Mouse (Mus musculus) embryonic fibroblast, embryonic 13.5 days (primary cell): Measurements from ENCODE around the gene Rexo5. TPM values are rescaled to one million over a fixed set of nuclear protein-coding genes. Genes with fewer than 3 reads are reported as not detected.

ENCODE experiments used
- H3K27ac ChIP-seq: 2 replicates; pipeline ENCODE4 v1.5.1; 2012; ENCODE audit warnings: low read length, control low read depth, inconsistent platforms; ENCODE audit not compliant: insufficient read depth
- H3K4me1 ChIP-seq: 2 replicates; pipeline ENCODE4 v1.6.1; 2011; ENCODE audit warnings: low read length; ENCODE audit not compliant: control insufficient read depth, insufficient read depth
- H3K4me3 ChIP-seq: 2 replicates; pipeline ENCODE4 v1.5.1; 2011; ENCODE audit warnings: mild to moderate bottlenecking, control low read depth, low read length; ENCODE audit not compliant: insufficient read depth
- CTCF ChIP-seq: IDR thresholded peaks from 2 replicates; pipeline ENCODE4 v1.5.1; 2011; ENCODE audit warnings: mild to moderate bottlenecking, control low read depth, low read length, moderate library complexity, borderline replicate concordance; ENCODE audit not compliant: insufficient read depth
- POLR2A ChIP-seq: IDR thresholded peaks from 2 replicates; pipeline ENCODE4 v1.6.1; 2011; ENCODE audit warnings: low read depth, mild to moderate bottlenecking, control low read depth, low read length, moderate library complexity
- polyA plus RNA-seq: library from polyadenylated mRNA; stranded (reverse); fragments of >200 nt; gene quantifications from 2 replicates; pipeline ENCODE4 v1.2.4, GENCODE M21; 2011; ENCODE audit warnings: low read depth; ENCODE audit not compliant: missing spikeins, insufficient read length

Rexo5 gene
- polyA plus RNA-seq, 1 experiment: 16.4 TPM

DNA sequence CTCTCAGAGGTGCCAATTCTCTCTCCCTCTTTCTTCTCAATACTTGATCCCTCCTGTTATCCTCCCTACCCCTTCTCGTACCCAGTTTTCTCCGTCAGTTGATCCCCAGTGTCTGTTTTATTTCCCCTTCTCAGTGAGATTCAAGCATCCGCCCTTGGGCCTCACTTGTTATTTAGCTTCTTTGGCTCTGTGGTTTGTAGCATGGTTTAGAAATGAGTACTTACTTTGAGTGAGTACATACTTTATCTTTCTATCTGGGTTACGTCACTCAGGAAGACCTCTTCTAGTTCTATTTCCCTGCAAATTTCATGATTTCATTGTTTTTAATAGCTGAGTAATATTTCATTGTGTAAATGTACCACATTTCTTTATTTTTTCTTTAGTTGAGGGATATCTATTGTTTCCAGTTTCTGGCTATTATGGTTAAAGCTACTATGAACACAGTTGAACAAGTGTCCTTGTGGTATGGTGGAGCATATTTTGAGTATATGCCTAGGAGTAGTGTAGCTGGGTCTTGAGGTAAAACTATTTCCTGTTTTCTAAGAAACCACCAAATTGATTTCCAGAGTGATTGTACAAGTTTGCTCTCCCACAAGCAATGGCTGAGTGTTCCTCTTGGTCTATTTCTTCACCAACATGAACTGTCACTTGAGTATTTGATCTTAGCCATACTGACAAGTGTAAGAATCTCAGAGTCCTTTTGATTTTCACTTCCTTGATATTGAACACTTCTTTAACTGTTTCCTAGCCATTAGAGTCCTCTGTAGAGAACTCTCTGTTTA is 42.4 kb downstream of the Rexo5 start:
- no peak for TF ChIP-seq CTCF
- TF ChIP-seq POLR2A: no peak
- no peak overlapping the region for H3K4me3 ChIP-seq
- no peaks in the 10 kb centered on the region for H3K4me1 ChIP-seq
- no peak overlapping the region for H3K27ac ChIP-seq

DNA sequence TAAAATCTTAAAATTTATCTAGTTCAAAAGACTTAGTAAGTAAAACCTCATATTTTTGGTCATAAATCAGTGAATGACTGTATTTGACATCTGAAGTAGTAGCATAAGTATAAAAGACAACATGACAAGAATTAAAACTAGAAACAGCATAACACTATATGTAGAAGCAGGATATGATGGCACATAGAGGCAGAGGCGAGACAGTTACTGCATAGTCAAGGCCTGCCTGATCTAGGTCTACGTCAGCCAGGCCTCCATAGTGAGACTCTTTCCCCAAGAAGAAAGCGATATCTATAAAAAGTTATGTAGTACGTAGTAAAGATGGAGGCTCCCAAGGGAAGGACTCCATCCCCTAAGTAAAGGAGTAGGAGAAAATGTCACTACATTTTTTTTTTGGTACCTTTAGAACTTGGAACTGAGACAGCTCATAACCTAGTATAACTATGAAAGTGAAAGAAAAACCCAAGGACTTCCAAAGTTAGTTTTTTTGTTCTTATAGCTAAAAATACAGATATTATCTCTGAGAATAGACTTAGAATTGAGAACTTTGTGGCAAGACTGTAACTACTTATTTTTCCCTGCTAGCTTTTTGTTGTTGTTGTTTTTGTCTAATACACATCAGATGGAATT is 48.1 kb downstream of the Rexo5 start:
- TF ChIP-seq POLR2A (no peak), CTCF (no peak)
- no peaks in the 10 kb centered on the region for H3K4me1 ChIP-seq
- H3K27ac ChIP-seq: no peak overlapping the region
- H3K4me3 ChIP-seq: no peak overlapping the region

DNA sequence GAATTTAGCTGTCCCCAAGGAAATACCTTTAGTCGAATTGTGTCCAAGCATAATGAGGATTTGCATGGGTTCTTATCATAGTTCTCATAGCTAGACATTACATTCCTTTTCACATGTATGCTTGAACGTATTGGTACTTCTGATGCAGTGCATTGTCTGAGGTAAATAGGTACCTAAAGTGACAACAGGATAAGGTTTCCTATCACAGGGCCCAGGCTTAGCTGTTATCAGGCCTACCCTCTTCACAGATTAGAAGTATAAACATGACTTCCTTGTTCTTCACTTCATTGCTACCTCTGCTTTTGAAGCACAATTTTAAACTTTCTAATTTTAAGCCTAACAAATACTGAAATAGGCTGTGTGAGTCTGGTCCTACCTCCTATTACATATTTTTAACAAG is 51.7 kb downstream of the Rexo5 start:
- H3K4me3 ChIP-seq: no peak overlapping the region
- no peak for TF ChIP-seq POLR2A
- TF ChIP-seq CTCF: no peak
- H3K4me1 ChIP-seq: peaks cover 1% of the 10 kb centered on the region; the same call in 1 of the 2 replicates
- H3K27ac ChIP-seq: no peak overlapping the region

DNA sequence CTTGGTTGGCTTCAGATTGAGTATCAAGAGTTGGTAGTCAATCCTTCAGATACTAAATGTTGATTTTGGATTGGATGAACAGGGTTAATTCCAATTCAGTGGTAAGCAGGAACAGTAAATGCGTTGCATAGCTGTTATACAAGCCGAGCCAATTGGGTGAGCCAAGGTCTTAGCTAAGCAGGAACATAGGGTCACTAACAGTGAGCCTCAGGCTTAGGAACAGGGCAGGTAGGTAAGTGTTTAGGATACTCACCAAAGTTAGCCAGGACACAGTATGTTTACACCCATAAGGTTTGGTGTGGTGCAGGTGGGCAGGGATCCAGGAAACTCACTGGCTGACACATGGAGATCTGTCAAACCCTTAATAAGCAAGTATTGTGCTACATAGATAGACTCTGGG is 53.6 kb downstream of the Rexo5 start:
- TF ChIP-seq CTCF (no peak), POLR2A (no peak)
- H3K4me1 ChIP-seq: peaks cover 5% of the 10 kb centered on the region; the same call in 1 of the 2 replicates
- H3K4me3 ChIP-seq: no peak overlapping the region
- H3K27ac ChIP-seq: no peak overlapping the region

- peaks cover 5% of the 10 kb centered on the region; the same call in 1 of the 2 replicates for H3K4me1 ChIP-seq
Observed at GRCm38 (mm10) chr7:119849096-119849495, 55.3 kb downstream of the Rexo5 start.

GRCm38 (mm10) chr7:119850737-119851136 is 56.9 kb downstream of the Rexo5 start:
- TF ChIP-seq CTCF (no peak), POLR2A (no peak)
- H3K27ac ChIP-seq: peak overlapping the region; percentile 62; the same call in 1 of the 2 replicates
- peaks cover 5% of the 10 kb centered on the region; the same call in 1 of the 2 replicates for H3K4me1 ChIP-seq
- H3K4me3 ChIP-seq: no peak overlapping the region

More at GRCm38 (mm10) chr7:119849096-119849495, 55.3 kb downstream of the Rexo5 start:
- Histone ChIP-seq H3K27ac (no peak overlapping the region), H3K4me3 (no peak overlapping the region)
- no peak for TF ChIP-seq POLR2A
- TF ChIP-seq CTCF: peak; percentile 71; the same call in 1 of the 2 replicates

GRCm38 (mm10) chr7:119852494-119852893 is 58.7 kb downstream of the Rexo5 start:
- no peak overlapping the region for H3K4me3 ChIP-seq
- no peak overlapping the region; the same call in 1 of the 2 replicates for H3K27ac ChIP-seq
- TF ChIP-seq POLR2A (no peak), CTCF (no peak)
- H3K4me1 ChIP-seq: peaks cover 5% of the 10 kb centered on the region; the same call in 1 of the 2 replicates

DNA sequence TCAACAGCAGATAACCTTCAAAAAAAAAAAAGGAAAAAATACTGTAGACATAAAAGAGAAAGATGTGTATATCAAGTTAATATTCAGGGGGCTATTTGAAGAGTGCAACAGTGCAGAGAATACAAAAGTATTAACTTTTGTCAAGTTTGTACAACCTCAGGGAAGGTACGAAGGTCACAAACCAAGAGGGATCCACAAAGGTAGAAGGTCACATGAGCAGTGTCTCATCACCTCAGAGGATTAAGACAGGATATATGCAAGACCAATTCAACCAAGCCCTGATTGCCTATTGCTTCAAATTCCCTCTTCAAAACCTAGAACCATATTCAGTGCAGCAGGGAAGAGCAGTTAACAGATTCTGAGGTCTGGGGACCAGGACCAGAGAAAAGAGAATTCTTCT is 59.4 kb downstream of the Rexo5 start:
- peaks cover 5% of the 10 kb centered on the region; the same call in 1 of the 2 replicates for H3K4me1 ChIP-seq
- TF ChIP-seq CTCF (no peak), POLR2A (no peak)
- H3K4me3 ChIP-seq: no peak overlapping the region
- H3K27ac ChIP-seq: no peak overlapping the region

DNA sequence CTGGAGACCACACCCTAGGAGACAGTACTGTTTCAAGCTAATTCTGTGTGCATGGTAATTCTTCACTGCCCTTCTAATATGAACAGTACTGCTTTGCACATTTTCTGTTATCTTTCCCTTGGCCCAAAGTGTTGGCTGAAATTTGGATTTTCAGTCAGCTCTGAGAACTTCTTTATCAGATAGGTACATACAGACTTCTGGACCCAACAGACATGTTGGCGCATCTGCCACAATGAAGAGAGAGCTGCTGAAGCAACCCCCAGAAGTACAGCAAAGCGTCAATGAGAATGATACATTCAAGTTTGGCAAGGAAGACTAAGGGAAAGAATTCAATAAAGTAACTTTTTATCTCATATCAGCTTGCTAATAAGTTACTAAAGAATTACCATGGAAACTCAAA is 60.6 kb downstream of the Rexo5 start:
- H3K4me3 ChIP-seq: no peak overlapping the region
- no peak overlapping the region for H3K27ac ChIP-seq
- TF ChIP-seq CTCF (no peak), POLR2A (no peak)
- peaks cover 5% of the 10 kb centered on the region; the same call in 1 of the 2 replicates for H3K4me1 ChIP-seq

DNA sequence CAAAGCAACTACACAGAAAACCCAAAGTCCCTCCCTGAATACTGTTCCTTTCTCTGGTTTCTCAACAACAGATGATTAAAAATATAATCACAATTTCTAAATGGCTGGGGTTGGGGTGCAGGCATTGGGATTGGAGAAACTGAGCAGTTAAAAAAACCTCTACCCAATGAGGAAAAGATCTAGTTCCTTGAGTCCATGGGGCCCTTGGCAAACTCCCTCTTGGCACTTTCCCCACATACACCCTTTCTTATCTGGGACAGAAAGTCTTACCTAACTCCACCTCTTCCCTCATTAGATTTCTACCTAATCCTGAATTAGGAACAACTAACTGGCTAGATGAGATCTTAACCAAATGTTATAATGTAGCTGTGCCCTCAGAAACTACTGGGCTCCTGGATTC is 61.2 kb downstream of the Rexo5 start:
- Histone ChIP-seq H3K4me3 (no peak overlapping the region), H3K27ac (no peak overlapping the region), H3K4me1 (peaks cover 5% of the 10 kb centered on the region; the same call in 1 of the 2 replicates)
- no peak for TF ChIP-seq POLR2A
